Mouse (Mus musculus) forelimb bud, embryonic 11.5 days (tissue): Measurements from ENCODE around the gene Slc9a5.

ENCODE experiments used
- DNase-seq: peaks from one replicate; pipeline ENCODE4 v3.0.0-alpha.2; 2012; ENCODE audit warnings: low read depth, low spot score

Gene Slc9a5

GRCm38 (mm10) chr8:105354549-105354948 is 5.9 kb downstream of the Slc9a5 start:
- DNase-seq: no peak

- no peak for DNase-seq
Observed at GRCm38 (mm10) chr8:105355179-105356024, 6.8 kb downstream of the Slc9a5 start.

GRCm38 (mm10) chr8:105356681-105357080 is 8.0 kb downstream of the Slc9a5 start:
- no peak for DNase-seq

- DNase-seq: no peak
Observed at GRCm38 (mm10) chr8:105359208-105359607, 10.6 kb downstream of the Slc9a5 start.

- no peak for DNase-seq
Observed at GRCm38 (mm10) chr8:105359646-105360045, 11.0 kb downstream of the Slc9a5 start.

GRCm38 (mm10) chr8:105361751-105362702 is 13.4 kb downstream of the Slc9a5 start:
- no peak for DNase-seq

- no peak for DNase-seq
Observed at GRCm38 (mm10) chr8:105367107-105367506, 18.5 kb downstream of the Slc9a5 start.

- DNase-seq: no peak
Observed at GRCm38 (mm10) chr8:105372473-105372872, 23.8 kb downstream of the Slc9a5 start.

GRCm38 (mm10) chr8:105373032-105373431 is 24.4 kb downstream of the Slc9a5 start, which contains the start of gene Plekhg4:
Gene Plekhg4 (plus strand): TSS chr8:105373274.
- DNase-seq: no peak

- peak; percentile 63 for DNase-seq
Observed at GRCm38 (mm10) chr8:105374513-105374966, 25.9 kb downstream of the Slc9a5 start.

- DNase-seq: no peak
Observed at GRCm38 (mm10) chr8:105378673-105379072, 30.0 kb downstream of the Slc9a5 start.

- DNase-seq: no peak
Observed at GRCm38 (mm10) chr8:105380308-105380707, 31.7 kb downstream of the Slc9a5 start.

GRCm38 (mm10) chr8:105384070-105384469 is 35.4 kb downstream of the Slc9a5 start:
- DNase-seq: no peak

GRCm38 (mm10) chr8:105387151-105387550 is 38.5 kb downstream of the Slc9a5 start:
- no peak for DNase-seq

GRCm38 (mm10) chr8:105389096-105389495 is 40.5 kb downstream of the Slc9a5 start:
- DNase-seq: no peak

- DNase-seq: no peak
Observed at GRCm38 (mm10) chr8:105393089-105393787, 44.6 kb downstream of the Slc9a5 start.

GRCm38 (mm10) chr8:105393915-105394314 is 45.3 kb downstream of the Slc9a5 start:
- DNase-seq: no peak

GRCm38 (mm10) chr8:105397747-105398146 is 49.1 kb downstream of the Slc9a5 start:
- DNase-seq: peak; percentile 30

- no peak for DNase-seq
Observed at GRCm38 (mm10) chr8:105400016-105400415, 51.4 kb downstream of the Slc9a5 start.

- no peak for DNase-seq
Observed at GRCm38 (mm10) chr8:105403467-105403866, 54.8 kb downstream of the Slc9a5 start.

GRCm38 (mm10) chr8:105404496-105404895 is 55.9 kb downstream of the Slc9a5 start:
- DNase-seq: no peak
